Mouse (Mus musculus) megakaryocyte-erythroid progenitor cell, adult 5-6 weeks (primary cell): ENCODE measurements around the gene Gm49630. TPM values are rescaled to one million over a fixed set of nuclear protein-coding genes. Genes with fewer than 3 reads are reported as not detected.

Experiments used
- total RNA-seq, 2 experiments: library from RNA; stranded (forward) in 1 of 2; stranded (reverse) in 1 of 2; fragments of 200-1000, 215-1000 nt in 1 of 2; fragments of >200 nt in 1 of 2; fragmentation: Nextera tagmentation in 1 of 2; gene quantifications; 2 replicates each; pipeline ENCODE4 v1.2.3; 2014 to 2017

The Gm49630 gene
- total RNA-seq, 2 experiments from 2014 or later, result not detected

Other genes with a start within 250 kb of the Gm49630 start
- 1.9 and 2.6 TPM in 2 replicates for gene Rps6ka2, start 201.9 kb downstream of the Gm49630 start, total RNA-seq (2014; fragmentation: Nextera tagmentation)
- 1.8 and 1.9 TPM in 2 replicates for gene Rps6ka2, start 201.9 kb downstream of the Gm49630 start, total RNA-seq (2017)
- not detected in 2 replicates for gene Tcp10a, start 47.3 kb downstream of the Gm49630 start, total RNA-seq (2014; fragmentation: Nextera tagmentation)
- not detected in 2 replicates for gene Tcp10a, start 47.3 kb downstream of the Gm49630 start, total RNA-seq (2017)
- gene Ttll2, start 19.3 kb downstream of the Gm49630 start, total RNA-seq (2014; fragmentation: Nextera tagmentation), result not detected in 2 replicates
- not detected in 2 replicates for gene Ttll2, start 19.3 kb downstream of the Gm49630 start, total RNA-seq (2017)
- not detected in 2 replicates for gene Unc93a2, start 13.5 kb upstream of the Gm49630 start, total RNA-seq (2014; fragmentation: Nextera tagmentation)
- not detected in 2 replicates for gene Unc93a2, start 13.5 kb upstream of the Gm49630 start, total RNA-seq (2017)